13 mouse cellular contexts compared by ENCODE assay signal in genomic region chr12:108251825-108252542, GRCm38 (mm10). TPM values are rescaled to one million over a fixed set of nuclear protein-coding genes. Genes with fewer than 3 reads are reported as not detected.
A peak's percentile ranks its signal among the peaks of the same experiment; 100 is the strongest.
DNase-seq lines count a peak whose midpoint lies in the region; ATAC-seq and TF ChIP-seq lines count a peak whose summit lies in the region.
"Had no signal": no experiment of that assay in that cellular context is flagged by ENCODE, and none has a peak within 500 bp of the region (broad histone marks: within the 10 kb centered on the region; RNA-seq: fewer than 3 reads in every experiment).

No protein-coding gene starts in this region.

- H3K4me3 ChIP-seq in forebrain, embryonic 10.5 days, result no peak overlapping the region
- H3K4me3 ChIP-seq in forebrain, embryonic 12.5 days (replicated peaks), result no peak overlapping the region
- H3K4me3 ChIP-seq in hindbrain, embryonic 12.5 days, result no peak overlapping the region
- no peak overlapping the region for H3K4me3 ChIP-seq in hindbrain, embryonic 11.5 days (ENCODE audit: low read depth, low read length)
- H3K4me3 ChIP-seq in intestine, postnatal 0 days (ENCODE audit: low read depth, low read length), result no peak overlapping the region
- H3K4me3 ChIP-seq in layer of hippocampus, adult 2 months, result no peak overlapping the region

- no peak overlapping the region for H3K9ac ChIP-seq in forebrain, embryonic 12.5 days
- H3K9ac ChIP-seq in hindbrain, embryonic 12.5 days, result no peak overlapping the region
- H3K9ac ChIP-seq in hindbrain, embryonic 11.5 days (ENCODE audit: low read depth, low read length), result no peak overlapping the region
- 0 out of 2 replicates have a peak overlapping the region, but pooled peaks have one; percentile 24 for H3K9ac ChIP-seq in intestine, postnatal 0 days (ENCODE audit: low read depth, low read length)
- H3K9ac ChIP-seq: forebrain, postnatal 0 days had no signal

- peaks cover 16% of the 10 kb centered on the region for H3K36me3 ChIP-seq in forebrain, embryonic 10.5 days (replicated peaks)
- H3K36me3 ChIP-seq in forebrain, embryonic 12.5 days (replicated peaks), result 0 out of 2 replicates have a peak, but pooled peaks cover 5% of the 10 kb centered on the region
- no peaks in the 10 kb centered on the region for H3K36me3 ChIP-seq in hindbrain, embryonic 12.5 days
- no peaks in the 10 kb centered on the region for H3K36me3 ChIP-seq in hindbrain, embryonic 11.5 days (ENCODE audit: control insufficient read depth, insufficient read depth, low read length)
- H3K36me3 ChIP-seq in intestine, postnatal 0 days (ENCODE audit: control insufficient read depth, insufficient read depth), result no peaks in the 10 kb centered on the region

- peak overlapping the region; percentile 21 for H3K27ac ChIP-seq in forebrain, embryonic 10.5 days
- H3K27ac ChIP-seq in forebrain, embryonic 12.5 days, result no peak overlapping the region; the same call in 1 of the 2 replicates
- H3K27ac ChIP-seq in hindbrain, embryonic 12.5 days, result peak overlapping the region; percentile 48; the same call in 1 of the 2 replicates
- H3K27ac ChIP-seq in hindbrain, embryonic 11.5 days (ENCODE audit: low read depth, low read length), result no peak overlapping the region
- peak overlapping the region; percentile 94 for H3K27ac ChIP-seq in intestine, postnatal 0 days (ENCODE audit: low read depth, low read length)
- no peak overlapping the region for H3K27ac ChIP-seq in layer of hippocampus, adult 2 months

- no peak for TF ChIP-seq CTCF in intestine, postnatal 0 days (IDR thresholded peaks at IDR 0.05; ENCODE audit: low read depth)
- TF ChIP-seq CTCF in layer of hippocampus, adult 2 months (conservative IDR thresholded peaks at IDR 0.05), result no peak

- no peak for ATAC-seq in forebrain, embryonic 12.5 days (ENCODE audit: low FRiP score)
- ATAC-seq in hindbrain, embryonic 12.5 days (ENCODE audit: low FRiP score), result no peak
- no peak for ATAC-seq in hindbrain, embryonic 11.5 days (ENCODE audit: low FRiP score)
- ATAC-seq in intestine, postnatal 0 days, result peak; percentile 89
- ATAC-seq: forebrain, postnatal 0 days; inflammation-experienced regulatory T-cells, adult 6 months had no signal

- H3K4me1 ChIP-seq in forebrain, embryonic 10.5 days, result peaks cover 89% of the 10 kb centered on the region
- peaks cover 67% of the 10 kb centered on the region for H3K4me1 ChIP-seq in forebrain, embryonic 12.5 days
- H3K4me1 ChIP-seq in hindbrain, embryonic 12.5 days, result peaks cover 82% of the 10 kb centered on the region
- H3K4me1 ChIP-seq in hindbrain, embryonic 11.5 days (replicated peaks; ENCODE audit: control insufficient read depth, insufficient read depth, low read length), result peaks cover 26% of the 10 kb centered on the region
- peaks cover 34% of the 10 kb centered on the region for H3K4me1 ChIP-seq in intestine, postnatal 0 days (replicated peaks; ENCODE audit: control insufficient read depth, insufficient read depth, low read length)

- no peaks in the 10 kb centered on the region for H3K9me3 ChIP-seq in forebrain, embryonic 10.5 days
- no peaks in the 10 kb centered on the region for H3K9me3 ChIP-seq in forebrain, embryonic 12.5 days
- H3K9me3 ChIP-seq in hindbrain, embryonic 12.5 days (replicated peaks), result no peaks in the 10 kb centered on the region
- no peaks in the 10 kb centered on the region for H3K9me3 ChIP-seq in hindbrain, embryonic 11.5 days (ENCODE audit: control insufficient read depth, low read length)
- H3K9me3 ChIP-seq in intestine, postnatal 0 days (ENCODE audit: control insufficient read depth), result no peaks in the 10 kb centered on the region

- 88% methylated on average over 15 of the region's 15 CpGs for WGBS in forebrain, embryonic 10.5 days
- 90% methylated on average over 15 of the region's 15 CpGs for WGBS in forebrain, embryonic 12.5 days
- WGBS in hindbrain, embryonic 12.5 days, result 69% methylated on average over 15 of the region's 15 CpGs
- WGBS in hindbrain, embryonic 11.5 days, result 75% methylated on average over 15 of the region's 15 CpGs
- 38% methylated on average over 15 of the region's 15 CpGs for WGBS in intestine, postnatal 0 days

- H3K27me3 ChIP-seq in forebrain, embryonic 10.5 days (ENCODE audit: poor library complexity, severe bottlenecking), result no peaks in the 10 kb centered on the region
- H3K27me3 ChIP-seq in forebrain, embryonic 12.5 days, result no peaks in the 10 kb centered on the region
- no peaks in the 10 kb centered on the region for H3K27me3 ChIP-seq in hindbrain, embryonic 12.5 days
- H3K27me3 ChIP-seq in hindbrain, embryonic 11.5 days (ENCODE audit: control insufficient read depth, insufficient read depth, low read length), result no peaks in the 10 kb centered on the region
- no peaks in the 10 kb centered on the region for H3K27me3 ChIP-seq in intestine, postnatal 0 days (replicated peaks; ENCODE audit: control insufficient read depth, insufficient read depth, low read length)

- no peak for DNase-seq in forebrain, embryonic 10.5 days (ENCODE audit: extremely low spot score, low spot score)
- DNase-seq in hindbrain, embryonic 11.5 days (ENCODE audit: low spot score), result no peak
- DNase-seq in Muller cell, postnatal 12 days (ENCODE audit: inconsistent ontology term), result peak; percentile 23
- no peak for DNase-seq in urinary bladder, postnatal 4 days (ENCODE audit: low spot score in 2 of 2)
- DNase-seq in layer of hippocampus, adult 2 months (ENCODE audit: low spot score in 2 of 2), result no peak
- DNase-seq: cerebellum, adult 11 months; forebrain, postnatal 0 days; gastrocnemius, postnatal 25 days; right cerebral cortex, postnatal 4 days had no signal

- no peak overlapping the region for H3K4me2 ChIP-seq in forebrain, embryonic 12.5 days
- no peak overlapping the region for H3K4me2 ChIP-seq in hindbrain, embryonic 12.5 days (replicated peaks)
- H3K4me2 ChIP-seq in hindbrain, embryonic 11.5 days (replicated peaks; ENCODE audit: low read depth, low read length), result no peak overlapping the region
- H3K4me2 ChIP-seq in intestine, postnatal 0 days (replicated peaks; ENCODE audit: low read depth), result peak overlapping the region; percentile 57

RNA-seq across cellular contexts. Expression of gene Ccdc85c, which starts 23.2 kb away (rescaled TPM):
- polyA plus RNA-seq in forebrain, embryonic 10.5 days (2016; fragmentation: Nextera tagmentation; extraction: Ambion mirVana), result 13.5 and 14.6 TPM in 2 replicates
- polyA plus RNA-seq in forebrain, embryonic 12.5 days (2016; fragmentation: Nextera tagmentation; extraction: Ambion mirVana), result 10.7 and 14.7 TPM in 2 replicates
- polyA plus RNA-seq in hindbrain, embryonic 12.5 days (2016; fragmentation: Nextera tagmentation; extraction: Ambion mirVana), result 15.2 and 16.3 TPM in 2 replicates
- 17.2 and 17.8 TPM in 2 replicates for polyA plus RNA-seq in hindbrain, embryonic 11.5 days (2014; fragmentation: Nextera tagmentation; extraction: Ambion mirVana)
- 10.1 and 12.0 TPM in 2 replicates for polyA plus RNA-seq in intestine, postnatal 0 days (2015; fragmentation: Nextera tagmentation; extraction: Ambion mirVana)
- total RNA-seq in layer of hippocampus, adult 2 months (2021), result 10 to 100 TPM; 68.4 to 68.5 TPM

RNA-seq across cellular contexts. Expression of gene Hhipl1, which starts 54.1 kb away (rescaled TPM):
- polyA plus RNA-seq in forebrain, embryonic 10.5 days (2016; fragmentation: Nextera tagmentation; extraction: Ambion mirVana), result 2.8 and 3.4 TPM in 2 replicates
- 3.3 and 3.5 TPM in 2 replicates for polyA plus RNA-seq in forebrain, embryonic 12.5 days (2016; fragmentation: Nextera tagmentation; extraction: Ambion mirVana)
- 2.4 and 2.7 TPM in 2 replicates for polyA plus RNA-seq in hindbrain, embryonic 12.5 days (2016; fragmentation: Nextera tagmentation; extraction: Ambion mirVana)
- polyA plus RNA-seq in hindbrain, embryonic 11.5 days (2014; fragmentation: Nextera tagmentation; extraction: Ambion mirVana), result 1.2 and 1.8 TPM in 2 replicates
- 0.20 TPM in 2 replicates for polyA plus RNA-seq in intestine, postnatal 0 days (2015; fragmentation: Nextera tagmentation; extraction: Ambion mirVana)
- 1 to 10 TPM; 5.1 to 6.4 TPM for total RNA-seq in layer of hippocampus, adult 2 months (2021)
- polyA plus RNA-seq: inflammation-experienced regulatory T-cells, adult 6 months had no signal

Comparison
In these comparisons a context has a peak if more than half of its experiments do, and no peak if none do; other contexts are left out.
1. H3K27ac ChIP-seq: peak in forebrain, embryonic 10.5 days (single experiment), hindbrain, embryonic 12.5 days (single experiment) and intestine, postnatal 0 days (single experiment); none in forebrain, embryonic 12.5 days (single experiment), hindbrain, embryonic 11.5 days (single experiment) and layer of hippocampus, adult 2 months (single experiment).